Mouse (Mus musculus) midbrain, embryonic 12.5 days (tissue): ENCODE measurements around the gene Gm42669. TPM values are rescaled to one million over a fixed set of nuclear protein-coding genes. Genes with fewer than 3 reads are reported as not detected.

ENCODE experiments used
- ATAC-seq: fragments of 200-750 bp; cut with Nextera tagmentation; 2 replicates; pipeline ENCODE4 v1.8.0; 2017; ENCODE audit warnings: low read depth, moderate TSS enrichment, moderate library complexity; ENCODE audit not compliant: low FRiP score
- H3K27ac ChIP-seq: fragments of 300-500 bp; sonication (generic); replicated peaks from 2 replicates; pipeline ENCODE4 v1.5.1; 2016; ENCODE audit warnings: mild to moderate bottlenecking
- H3K27me3 ChIP-seq: fragments of 300-500 bp; sonication (generic); 2 replicates; pipeline ENCODE4 v1.6.1; 2016; ENCODE audit warnings: mild to moderate bottlenecking
- H3K36me3 ChIP-seq: fragments of 300-500 bp; sonication (generic); 2 replicates; pipeline ENCODE4 v1.6.1; 2016
- H3K4me1 ChIP-seq: fragments of 300-500 bp; sonication (generic); 2 replicates; pipeline ENCODE4 v1.6.1; 2016
- H3K4me2 ChIP-seq: fragments of 300-500 bp; sonication (generic); replicated peaks from 2 replicates; pipeline ENCODE4 v1.6.1; 2016; ENCODE audit warnings: mild to moderate bottlenecking, moderate library complexity
- H3K4me3 ChIP-seq: fragments of 300-500 bp; sonication (generic); 2 replicates; pipeline ENCODE4 v1.5.1; 2016; ENCODE audit warnings: mild to moderate bottlenecking
- H3K9ac ChIP-seq: fragments of 300-500 bp; sonication (generic); replicated peaks from 2 replicates; pipeline ENCODE4 v1.6.1; 2016; ENCODE audit warnings: mild to moderate bottlenecking, moderate library complexity
- H3K9me3 ChIP-seq: fragments of 300-500 bp; sonication (generic); 2 replicates; pipeline ENCODE4 v1.6.1; 2016; ENCODE audit warnings: mild to moderate bottlenecking
- WGBS: fragments of 180-500 bp; shearing (Covaris S2); methylation state at CpG from one replicate; pipeline ENCODE4 v1.1.7; 2016; 5-methylcytosine and 5-hydroxymethylcytosine counted together
- polyA plus RNA-seq: library from polyadenylated mRNA; unstranded; fragments of >200 nt; fragmentation: Nextera tagmentation; extraction: Ambion mirVana; gene quantifications from 2 replicates; pipeline ENCODE4 v1.2.1, GENCODE M21; 2016

Gene Gm42669
- polyA plus RNA-seq, 1 experiment from 2014 or later, result 0.27 TPM

DNA sequence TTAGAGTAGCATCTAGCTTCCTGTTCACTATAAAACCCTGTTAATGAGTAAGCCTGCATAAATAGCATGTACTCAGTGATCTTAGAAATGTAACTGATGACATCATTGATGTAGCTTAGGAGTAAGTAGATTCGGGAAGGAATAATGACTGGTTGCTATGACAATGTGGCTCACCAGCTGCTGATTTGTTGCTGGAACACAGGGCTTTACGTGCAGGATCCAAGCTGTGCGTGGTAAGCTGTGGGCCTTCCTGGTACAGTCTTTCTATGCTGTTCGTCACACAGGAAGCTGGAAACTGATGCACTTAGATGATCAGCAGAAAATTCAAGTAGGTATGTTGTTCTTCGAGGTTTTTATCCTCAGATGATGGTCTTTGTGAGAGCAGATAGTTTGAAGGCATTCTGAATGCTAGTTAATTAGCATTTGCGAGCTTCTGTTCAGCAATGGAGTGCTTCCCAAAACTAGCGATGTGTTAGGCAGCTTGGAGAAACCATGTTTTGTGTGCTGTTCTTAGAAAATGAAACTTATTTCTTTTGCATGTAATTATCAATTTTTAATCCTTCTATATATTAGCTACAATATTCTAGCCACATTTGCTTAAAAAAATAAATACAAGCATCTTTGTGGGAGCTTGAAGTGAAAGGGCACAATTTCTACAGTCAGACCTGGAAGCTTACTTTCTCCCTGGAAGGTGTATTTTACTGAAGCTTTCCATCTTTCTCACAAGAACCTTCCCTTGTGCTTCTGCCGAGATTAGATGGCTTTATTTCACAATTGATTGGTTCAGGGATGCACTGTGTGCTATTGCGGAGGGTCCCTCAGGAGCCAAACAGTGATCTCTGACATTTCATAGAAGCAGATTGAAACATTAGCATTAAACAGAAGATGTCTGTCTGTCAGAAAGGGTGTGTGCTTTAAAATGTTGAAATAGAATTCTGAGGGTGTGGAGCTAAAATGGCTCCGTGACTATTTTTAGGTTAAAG is 9.6 kb upstream of the Gm42669 start:
- H3K4me3 ChIP-seq, result peak overlapping the region; percentile 30
- peak; percentile 94 for ATAC-seq
- H3K27me3 ChIP-seq, result no peaks in the 10 kb centered on the region
- H3K4me2 ChIP-seq, result peak overlapping the region; percentile 45
- peak overlapping the region; percentile 24; the same call in 1 of the 2 replicates for H3K9ac ChIP-seq
- peaks cover 11% of the 10 kb centered on the region for H3K4me1 ChIP-seq
- 0 out of 2 replicates have a peak, but pooled peaks cover 4% of the 10 kb centered on the region for H3K36me3 ChIP-seq
- H3K9me3 ChIP-seq, result no peaks in the 10 kb centered on the region
- WGBS, result 39% methylated on average over 10 of the region's 10 CpGs
- H3K27ac ChIP-seq, result peak overlapping the region; percentile 76

DNA sequence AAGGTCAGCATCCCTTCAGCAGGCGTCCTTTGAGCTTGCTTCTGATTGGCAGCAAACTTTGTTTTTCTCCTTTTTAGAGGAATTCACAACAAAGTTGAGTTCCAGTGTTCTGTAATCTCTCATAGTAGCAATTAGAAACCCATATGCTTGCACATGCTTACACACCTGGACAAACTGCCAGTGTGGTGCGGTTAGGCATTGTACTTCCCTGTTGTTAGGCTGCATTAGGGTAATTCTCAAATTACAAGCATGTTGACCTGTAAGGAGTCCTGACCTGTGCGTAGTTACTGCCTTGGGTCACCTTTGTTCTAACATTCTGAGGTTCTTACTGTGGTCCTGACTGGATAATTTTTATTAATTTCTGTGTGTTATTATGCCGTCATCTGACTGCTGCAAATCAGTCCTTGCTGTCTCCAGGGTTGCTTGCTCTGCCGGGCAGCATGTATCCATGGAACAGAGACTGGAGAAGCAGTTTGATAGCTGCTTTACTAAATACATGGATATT is 8.6 kb upstream of the Gm42669 start:
- ATAC-seq, result no peak
- Histone ChIP-seq H3K27ac (no peak overlapping the region), H3K4me3 (peak overlapping the region; percentile 24), H3K4me1 (peaks cover 11% of the 10 kb centered on the region), H3K4me2 (peak overlapping the region; percentile 45), H3K36me3 (peaks cover 11% of the 10 kb centered on the region), H3K9ac (peak overlapping the region; percentile 44), H3K27me3 (no peaks in the 10 kb centered on the region), H3K9me3 (no peaks in the 10 kb centered on the region)
- WGBS, result 64% methylated on average over 5 of the region's 5 CpGs

DNA sequence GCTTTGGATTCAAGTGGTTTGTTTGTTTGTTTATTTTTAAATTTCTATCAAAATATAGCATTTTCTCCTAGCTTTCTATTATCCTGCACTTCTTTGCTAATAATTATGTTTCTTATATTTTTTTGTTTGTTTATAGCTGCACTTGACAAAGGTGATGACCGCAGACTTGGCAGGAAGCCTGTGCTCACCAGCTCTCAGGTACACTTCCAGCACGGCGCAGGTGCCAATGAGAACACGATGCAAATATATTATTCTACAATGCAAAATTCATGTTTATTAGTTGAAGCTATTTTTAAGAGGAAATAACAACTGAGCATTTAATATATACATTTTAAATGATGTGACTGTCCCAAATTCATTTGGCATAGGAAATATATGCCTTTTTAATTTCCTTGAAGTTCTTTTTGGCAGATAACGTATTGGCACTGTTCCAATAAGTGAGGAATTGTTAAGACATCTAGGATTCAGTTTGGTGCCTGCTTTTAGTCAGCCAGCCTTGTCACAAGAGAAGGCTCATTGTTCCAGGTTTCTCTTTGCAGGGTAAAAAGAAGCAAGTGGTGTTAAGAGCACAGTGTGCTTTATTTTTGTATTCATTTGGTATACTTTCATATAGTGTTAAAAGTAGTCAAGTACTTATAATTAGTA is 7.4 kb upstream of the Gm42669 start:
- ATAC-seq, result no peak
- H3K9me3 ChIP-seq, result no peaks in the 10 kb centered on the region
- H3K27ac ChIP-seq, result no peak overlapping the region
- peaks cover 11% of the 10 kb centered on the region for H3K4me1 ChIP-seq
- H3K36me3 ChIP-seq, result peaks cover 10% of the 10 kb centered on the region
- H3K27me3 ChIP-seq, result no peaks in the 10 kb centered on the region
- H3K9ac ChIP-seq, result no peak overlapping the region
- 90% methylated on average over 5 of the region's 5 CpGs for WGBS
- no peak overlapping the region for H3K4me3 ChIP-seq
- H3K4me2 ChIP-seq, result no peak overlapping the region

DNA sequence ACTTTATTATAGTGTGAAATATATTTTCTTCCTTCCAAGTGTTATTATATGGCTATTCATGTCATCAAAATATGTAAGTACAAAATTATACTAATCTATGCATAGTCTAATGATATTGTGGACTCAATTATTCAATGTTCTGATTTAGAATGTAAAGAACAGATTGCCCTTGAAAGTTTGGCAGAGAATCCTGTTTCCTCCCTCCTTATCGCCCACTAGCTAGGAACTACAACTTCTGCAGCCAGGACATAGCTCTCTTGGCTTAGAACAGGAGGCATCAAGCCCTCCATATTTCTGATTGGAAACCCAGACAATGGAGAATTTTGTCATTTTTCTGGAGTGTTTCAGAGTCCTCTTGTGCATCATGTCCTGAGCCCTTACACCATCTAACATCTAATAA is 6.7 kb upstream of the Gm42669 start:
- ATAC-seq, result no peak
- H3K9ac ChIP-seq, result no peak overlapping the region
- peaks cover 11% of the 10 kb centered on the region for H3K4me1 ChIP-seq
- no peak overlapping the region for H3K4me2 ChIP-seq
- WGBS, result 91% methylated on average over 1 of the region's 1 CpGs
- H3K27ac ChIP-seq, result no peak overlapping the region
- H3K36me3 ChIP-seq, result peaks cover 12% of the 10 kb centered on the region
- H3K9me3 ChIP-seq, result no peaks in the 10 kb centered on the region
- H3K27me3 ChIP-seq, result no peaks in the 10 kb centered on the region
- H3K4me3 ChIP-seq, result no peak overlapping the region

DNA sequence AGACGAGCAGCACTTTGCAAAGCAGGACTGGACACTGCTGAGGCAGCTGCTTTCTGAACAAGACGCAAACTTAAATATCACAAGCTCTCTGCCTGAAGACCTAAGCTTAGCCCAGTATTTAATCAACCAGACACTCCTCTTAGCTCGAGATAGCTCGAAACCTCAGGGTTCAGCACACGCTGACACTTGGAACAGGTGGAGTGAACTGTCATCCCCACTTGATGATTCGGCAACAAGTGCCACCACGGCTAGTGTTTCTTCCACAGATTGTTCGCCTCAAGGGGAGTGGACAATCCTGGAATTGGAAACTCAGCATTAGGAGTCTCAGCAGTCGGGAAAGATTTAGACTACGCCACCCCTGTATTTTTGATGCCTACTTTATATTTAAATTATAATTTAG is 3.1 kb downstream of the Gm42669 start:
- H3K9ac ChIP-seq, result no peak overlapping the region
- H3K27me3 ChIP-seq, result no peaks in the 10 kb centered on the region
- no peak overlapping the region for H3K27ac ChIP-seq
- H3K4me2 ChIP-seq, result no peak overlapping the region
- no peak overlapping the region for H3K4me3 ChIP-seq
- ATAC-seq, result no peak
- H3K9me3 ChIP-seq, result no peaks in the 10 kb centered on the region
- H3K4me1 ChIP-seq, result no peaks in the 10 kb centered on the region
- 91% methylated on average over 10 of the region's 10 CpGs for WGBS
- 0 out of 2 replicates have a peak, but pooled peaks cover 26% of the 10 kb centered on the region for H3K36me3 ChIP-seq

DNA sequence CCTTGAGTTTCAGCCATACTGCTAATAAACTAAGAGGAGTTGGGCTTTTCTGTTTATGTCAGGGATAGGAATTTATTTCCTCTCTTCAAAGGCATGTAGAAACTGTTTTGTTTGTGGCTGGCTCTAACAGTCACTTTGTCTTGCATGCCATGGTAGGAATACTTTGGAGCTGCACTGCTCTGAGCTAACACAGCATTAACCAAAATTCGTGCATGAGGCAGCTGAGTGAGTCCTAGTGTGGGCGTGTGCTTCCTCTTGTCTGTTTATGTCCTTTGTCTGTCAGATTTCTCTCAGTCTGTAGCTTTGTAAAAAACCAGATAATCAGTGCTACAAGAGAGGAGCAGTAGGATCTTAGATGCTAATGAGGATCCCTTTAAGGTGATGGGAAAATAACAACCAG is 3.9 kb downstream of the Gm42669 start:
- Histone ChIP-seq H3K27me3 (no peaks in the 10 kb centered on the region), H3K36me3 (0 out of 2 replicates have a peak, but pooled peaks cover 22% of the 10 kb centered on the region), H3K4me1 (no peaks in the 10 kb centered on the region), H3K4me3 (no peak overlapping the region), H3K27ac (no peak overlapping the region), H3K4me2 (no peak overlapping the region), H3K9me3 (no peaks in the 10 kb centered on the region), H3K9ac (no peak overlapping the region)
- WGBS, result 73% methylated on average over 2 of the region's 2 CpGs
- ATAC-seq, result no peak

DNA sequence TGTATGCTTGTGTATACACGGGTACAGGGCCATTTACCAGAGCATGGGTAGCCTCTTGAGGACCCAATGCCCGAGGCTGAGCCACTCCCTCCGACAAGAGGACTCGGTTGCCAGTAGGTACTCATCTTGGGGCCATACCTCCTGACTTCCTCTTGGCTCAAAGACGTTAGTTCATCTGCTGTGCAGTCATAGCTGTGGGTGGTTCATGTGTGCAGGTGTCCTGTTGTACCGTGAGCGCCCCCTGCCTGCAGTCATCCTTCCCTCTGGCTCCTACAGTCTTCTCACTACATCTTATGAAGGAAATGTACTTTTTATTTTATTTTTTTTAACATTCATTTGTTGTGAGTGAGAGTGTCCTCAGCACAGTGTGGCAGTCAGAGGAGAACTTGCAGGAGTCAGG is 6.2 kb downstream of the Gm42669 start:
- WGBS, result 52% methylated on average over 7 of the region's 7 CpGs
- Histone ChIP-seq H3K27ac (no peak overlapping the region), H3K4me1 (no peaks in the 10 kb centered on the region), H3K4me2 (no peak overlapping the region), H3K9ac (no peak overlapping the region), H3K27me3 (no peaks in the 10 kb centered on the region), H3K36me3 (0 out of 2 replicates have a peak, but pooled peaks cover 8% of the 10 kb centered on the region), H3K9me3 (no peaks in the 10 kb centered on the region), H3K4me3 (no peak overlapping the region)
- no peak for ATAC-seq

DNA sequence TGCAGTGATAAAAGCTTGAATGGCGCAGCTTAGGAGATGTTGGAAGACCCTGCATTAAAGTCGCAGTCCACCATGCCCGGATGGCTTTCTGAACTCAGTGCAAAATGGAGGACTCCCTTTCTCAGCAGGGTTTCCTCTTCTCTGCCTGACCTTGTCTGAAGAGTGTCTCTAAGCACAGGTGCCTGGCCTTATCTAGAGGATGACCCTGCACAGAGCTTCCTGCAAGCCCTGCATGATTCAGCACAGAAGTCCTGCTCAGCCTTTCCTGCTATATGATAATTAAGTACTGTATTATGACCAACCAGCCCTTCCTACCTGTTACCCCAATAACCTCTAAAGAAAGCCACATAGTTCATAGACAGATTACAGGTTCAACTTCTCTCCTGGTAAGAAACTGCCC is 8.0 kb downstream of the Gm42669 start:
- 91% methylated on average over 3 of the region's 3 CpGs for WGBS
- no peaks in the 10 kb centered on the region for H3K9me3 ChIP-seq
- no peak for ATAC-seq

DNA sequence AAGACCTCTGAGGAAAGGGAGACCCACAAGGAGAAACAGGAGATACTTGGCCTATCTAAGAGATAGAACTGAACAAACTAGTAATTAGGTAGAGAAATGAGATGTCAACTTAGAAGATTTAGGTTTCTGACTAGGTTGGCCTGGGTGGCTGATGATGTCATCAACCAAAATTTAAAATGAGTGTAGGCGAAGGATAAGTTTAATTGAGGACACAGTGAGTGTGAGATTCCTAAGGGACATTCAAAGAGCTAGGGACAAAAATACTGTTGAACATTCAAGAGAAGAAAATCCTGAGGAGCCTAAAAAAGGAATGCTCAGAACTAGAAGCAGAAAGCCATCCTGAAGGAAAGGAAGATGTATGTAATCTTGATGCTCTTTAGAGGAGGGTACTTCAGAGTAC is 8.7 kb downstream of the Gm42669 start:
- H3K36me3 ChIP-seq, result no peaks in the 10 kb centered on the region
- no peak for ATAC-seq
- H3K9me3 ChIP-seq, result no peaks in the 10 kb centered on the region
- H3K27ac ChIP-seq, result no peak overlapping the region
- 92% methylated on average over 1 of the region's 1 CpGs for WGBS
- H3K4me3 ChIP-seq, result no peak overlapping the region
- no peaks in the 10 kb centered on the region for H3K27me3 ChIP-seq
- H3K9ac ChIP-seq, result no peak overlapping the region
- no peak overlapping the region for H3K4me2 ChIP-seq
- no peaks in the 10 kb centered on the region for H3K4me1 ChIP-seq

More for the DNA sequence above, 8.0 kb downstream of the Gm42669 start:
- no peaks in the 10 kb centered on the region for H3K4me1 ChIP-seq
- H3K4me2 ChIP-seq, result no peak overlapping the region
- 0 out of 2 replicates have a peak, but pooled peaks cover 2% of the 10 kb centered on the region for H3K36me3 ChIP-seq
- no peak overlapping the region for H3K27ac ChIP-seq
- H3K27me3 ChIP-seq, result no peaks in the 10 kb centered on the region
- H3K9ac ChIP-seq, result no peak overlapping the region
- no peak overlapping the region for H3K4me3 ChIP-seq

DNA sequence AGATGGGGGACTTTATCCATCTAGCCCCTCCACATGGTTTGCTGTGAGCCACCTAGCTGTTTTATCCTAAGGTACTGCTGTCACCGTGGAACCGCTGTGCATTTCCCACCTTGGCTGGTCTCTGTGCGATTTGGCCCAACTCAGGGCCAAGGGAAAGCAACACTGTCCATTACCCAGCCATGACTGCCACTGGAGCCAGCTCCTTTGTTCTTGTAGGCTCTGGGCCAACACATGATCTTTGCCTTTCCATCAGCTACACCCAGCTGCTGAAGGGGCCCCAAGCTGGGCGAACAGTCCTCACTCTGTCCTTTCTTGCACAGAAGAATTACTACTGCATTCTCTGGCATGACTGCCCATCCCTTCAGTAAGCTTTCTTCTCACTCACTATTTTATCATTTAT is 11.2 kb downstream of the Gm42669 start:
- ATAC-seq, result no peak
- Histone ChIP-seq H3K4me1 (no peaks in the 10 kb centered on the region), H3K9ac (no peak overlapping the region), H3K4me2 (no peak overlapping the region), H3K9me3 (no peaks in the 10 kb centered on the region), H3K27me3 (no peaks in the 10 kb centered on the region), H3K36me3 (no peaks in the 10 kb centered on the region), H3K4me3 (no peak overlapping the region), H3K27ac (no peak overlapping the region)
- 93% methylated on average over 4 of the region's 4 CpGs for WGBS

DNA sequence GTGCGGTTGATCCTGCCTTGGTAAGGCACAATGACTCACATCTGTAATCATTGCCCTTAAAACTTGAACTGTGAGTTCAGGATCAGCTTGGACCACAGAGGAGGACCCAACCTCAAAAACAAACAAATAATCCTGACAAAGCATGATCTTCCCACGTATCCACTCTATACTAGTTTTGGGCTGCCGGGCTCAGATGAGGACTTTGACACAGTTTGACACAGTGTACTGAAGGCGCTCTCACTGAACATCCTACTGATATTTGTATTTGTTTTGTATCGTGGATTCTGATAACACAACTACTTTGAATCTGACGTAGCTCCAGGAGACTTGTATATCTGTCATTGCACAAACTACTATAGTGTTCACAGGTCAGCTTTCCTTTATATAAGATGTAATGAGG is 14.0 kb downstream of the Gm42669 start:
- Histone ChIP-seq H3K4me2 (no peak overlapping the region), H3K36me3 (no peaks in the 10 kb centered on the region), H3K27me3 (no peaks in the 10 kb centered on the region), H3K27ac (no peak overlapping the region), H3K4me3 (no peak overlapping the region), H3K4me1 (no peaks in the 10 kb centered on the region), H3K9me3 (no peaks in the 10 kb centered on the region), H3K9ac (no peak overlapping the region)
- ATAC-seq, result no peak
- 91% methylated on average over 6 of the region's 6 CpGs for WGBS

DNA sequence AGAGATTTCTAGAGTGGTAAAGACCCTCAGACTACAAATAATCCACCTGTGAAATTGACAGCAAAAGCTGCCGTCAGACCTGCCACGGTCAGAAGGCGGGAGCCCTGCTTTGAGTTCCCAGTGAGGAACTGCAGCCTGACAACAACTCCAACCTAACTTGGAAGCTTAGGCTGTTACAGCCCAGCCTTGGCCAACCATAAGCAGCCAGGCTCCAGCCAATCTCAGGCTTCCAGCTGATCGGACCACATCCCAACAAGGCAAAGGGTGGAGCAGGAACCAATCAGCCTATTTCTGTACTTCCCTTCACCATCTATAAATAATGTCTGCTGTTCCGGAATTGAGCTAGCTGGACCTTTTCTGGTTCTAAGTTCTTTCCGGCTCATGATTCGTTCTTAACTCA is 14.5 kb downstream of the Gm42669 start:
- no peak for ATAC-seq
- Histone ChIP-seq H3K4me3 (no peak overlapping the region), H3K36me3 (no peaks in the 10 kb centered on the region), H3K4me2 (no peak overlapping the region), H3K27ac (no peak overlapping the region), H3K9me3 (no peaks in the 10 kb centered on the region), H3K4me1 (no peaks in the 10 kb centered on the region), H3K27me3 (no peaks in the 10 kb centered on the region), H3K9ac (no peak overlapping the region)
- WGBS, result 92% methylated on average over 7 of the region's 7 CpGs
